In the genomic region with DNA sequence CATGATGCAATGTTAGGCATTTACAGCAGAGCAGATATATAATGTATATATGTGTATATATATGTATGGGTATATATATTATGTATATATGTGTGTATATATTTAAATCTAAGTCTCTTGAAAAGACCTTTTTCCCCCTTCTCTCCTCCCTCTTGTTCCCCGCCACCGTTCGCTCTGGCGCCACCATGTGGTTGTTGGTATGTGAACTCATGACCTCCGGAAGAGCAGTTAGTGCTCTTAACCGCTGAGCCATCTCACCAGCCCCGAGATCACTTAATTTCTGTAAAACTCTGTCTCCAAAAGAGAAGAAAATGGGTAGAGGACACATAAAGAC, we compare ENCODE assay signal across 8 mouse cellular contexts.
DNase-seq lines count a peak whose midpoint lies in the region; ATAC-seq and TF ChIP-seq lines count a peak whose summit lies in the region.

No protein-coding gene starts in this region.

- no peak overlapping the region for H3K4me3 ChIP-seq in MEL (ENCODE audit: control insufficient read depth in 1 of 2, insufficient read depth in 1 of 2, low read depth in 2 of 2, low read length in 2 of 2)
- H3K4me3 ChIP-seq in heart, embryonic 11.5 days (ENCODE audit: low read depth, low read length) = peak overlapping the region; percentile 34
- peak overlapping the region; percentile 32 for H3K4me3 ChIP-seq in kidney, embryonic 15.5 days (replicated peaks)

- H3K27ac ChIP-seq in MEL (ENCODE audit: control insufficient read depth, low read depth, low read length) = no peak overlapping the region
- H3K27ac ChIP-seq in heart, embryonic 11.5 days (ENCODE audit: low read depth, low read length) = no peak overlapping the region
- no peak overlapping the region for H3K27ac ChIP-seq in kidney, embryonic 15.5 days

- H3K9ac ChIP-seq in MEL (ENCODE audit: control insufficient read depth, low read depth, low read length, poor library complexity, severe bottlenecking) = no peak overlapping the region
- no peak overlapping the region for H3K9ac ChIP-seq in heart, embryonic 11.5 days (ENCODE audit: low read depth, low read length)
- H3K9ac ChIP-seq in kidney, embryonic 15.5 days = no peak overlapping the region

- no peaks in the 10 kb centered on the region for H3K79me2 ChIP-seq in MEL (ENCODE audit: control insufficient read depth, insufficient read depth, low read length, poor library complexity)

- no peak for TF ChIP-seq POLR2A in MEL (IDR thresholded peaks at IDR 0.05; ENCODE audit: control insufficient read depth in 1 of 2, insufficient read depth in 1 of 2, low read depth in 1 of 2, low read length in 2 of 2, poor library complexity in 1 of 2)

- TF ChIP-seq CTCF in MEL (IDR thresholded peaks at IDR 0.05 in 2 of 3, conservative IDR thresholded peaks at IDR 0.05 in 1 of 3; ENCODE audit: control insufficient read depth in 1 of 3, insufficient read depth in 1 of 3, low read depth in 2 of 3, low read length in 3 of 3, poor library complexity in 1 of 3, severe bottlenecking in 1 of 3) = peak; percentile 51 to 86 (median 83)

- peak; percentile 55; the same call in 1 of the 2 replicates for ATAC-seq in heart, embryonic 11.5 days (replicated peaks; ENCODE audit: insufficient number of reproducible peaks, low FRiP score, low TSS enrichment)
- 0 out of 2 replicates have a peak, but pooled peaks have one; percentile 46 for ATAC-seq in kidney, embryonic 15.5 days (replicated peaks; ENCODE audit: low FRiP score)
- no peak for ATAC-seq in monocyte, adult 5-6 weeks (replicated peaks; ENCODE audit: insufficient number of reproducible peaks, low FRiP score, low TSS enrichment, poor library complexity, severe bottlenecking)

- no peaks in the 10 kb centered on the region for H3K36me3 ChIP-seq in MEL (ENCODE audit: control insufficient read depth in 1 of 2, insufficient read depth in 2 of 2, low read length in 2 of 2)
- H3K36me3 ChIP-seq in heart, embryonic 11.5 days (ENCODE audit: control insufficient read depth, insufficient read depth, low read length) = no peaks in the 10 kb centered on the region
- H3K36me3 ChIP-seq in kidney, embryonic 15.5 days = no peaks in the 10 kb centered on the region

- no peaks in the 10 kb centered on the region for H3K4me1 ChIP-seq in MEL (ENCODE audit: control insufficient read depth in 1 of 2, insufficient read depth in 2 of 2, low read length in 2 of 2)
- no peaks in the 10 kb centered on the region for H3K4me1 ChIP-seq in heart, embryonic 11.5 days (ENCODE audit: control insufficient read depth, insufficient read depth, low read length)
- H3K4me1 ChIP-seq in kidney, embryonic 15.5 days = no peaks in the 10 kb centered on the region

- H3K4me2 ChIP-seq in heart, embryonic 11.5 days = peak overlapping the region; percentile 59
- peak overlapping the region; percentile 53 for H3K4me2 ChIP-seq in kidney, embryonic 15.5 days

- DNase-seq in 416B (ENCODE audit: low read depth) = peak; percentile 63
- peak; percentile 69 for DNase-seq in MEL (ENCODE audit: low read depth, low spot score)
- peak; percentile 35 to 41 for DNase-seq in cerebellum, postnatal 36 days
- peak; percentile 50 for DNase-seq in lung, postnatal 25 days (ENCODE audit: low spot score)
- peak; percentile 20 to 65 for DNase-seq in spleen, adult 18-20 months

- TF ChIP-seq RAD21 in MEL (IDR thresholded peaks at IDR 0.05; ENCODE audit: low read depth, low read length) = peak; percentile 73

- H3K27me3 ChIP-seq in MEL (ENCODE audit: control insufficient read depth in 1 of 2, insufficient read depth in 2 of 2, low read length in 2 of 2) = peaks cover 0 to 2% of the 10 kb centered on the region in 2 experiments; a peak in 3 of 4 replicates
- H3K27me3 ChIP-seq in heart, embryonic 11.5 days (ENCODE audit: control insufficient read depth, insufficient read depth, low read length) = no peaks in the 10 kb centered on the region
- no peaks in the 10 kb centered on the region for H3K27me3 ChIP-seq in kidney, embryonic 15.5 days

- TF ChIP-seq EP300 in MEL (IDR thresholded peaks at IDR 0.05; ENCODE audit: low read depth in 1 of 2, low read length in 2 of 2) = no peak

- WGBS in heart, embryonic 11.5 days (ENCODE audit: insufficient replicate concordance) = 14% methylated on average over 7 of the region's 7 CpGs
- 33% methylated on average over 7 of the region's 7 CpGs for WGBS in kidney, embryonic 15.5 days

- H3K9me3 ChIP-seq in MEL (replicated peaks; ENCODE audit: insufficient read depth, low read length) = no peaks in the 10 kb centered on the region
- no peaks in the 10 kb centered on the region for H3K9me3 ChIP-seq in heart, embryonic 11.5 days (replicated peaks; ENCODE audit: control insufficient read depth, low read length)
- H3K9me3 ChIP-seq in kidney, embryonic 15.5 days (replicated peaks) = no peaks in the 10 kb centered on the region

TF ChIP-seq in MEL, 35 proteins besides CTCF, POLR2A, EP300 and RAD21:
- TF ChIP-seq SMC3 (IDR thresholded peaks at IDR 0.05; ENCODE audit: low read depth, low read length) (peak; percentile 91), MAX (IDR thresholded peaks at IDR 0.05; ENCODE audit: low read length) (no peak), ZNF384 (IDR thresholded peaks at IDR 0.05; ENCODE audit: low read depth, low read length) (no peak), BHLHE40 (IDR thresholded peaks at IDR 0.05; ENCODE audit: borderline replicate concordance, low read depth, low read length) (no peak), TBP (IDR thresholded peaks at IDR 0.05; ENCODE audit: low read depth, low read length) (no peak), POLR2AphosphoS2 (IDR thresholded peaks at IDR 0.05; ENCODE audit: low read length) (no peak), ZKSCAN1 (IDR thresholded peaks at IDR 0.05; ENCODE audit: low read depth, low read length) (no peak), ZMIZ1 (IDR thresholded peaks at IDR 0.05; ENCODE audit: low read depth, low read length) (no peak), SIN3A (IDR thresholded peaks at IDR 0.05; ENCODE audit: low read length) (0 out of 2 replicates have a peak, but pooled peaks have one; percentile 21), ZC3H11A (IDR thresholded peaks at IDR 0.05; ENCODE audit: low read depth, low read length) (peak; percentile 69)
TF ChIP-seq in MEL: peak in this region for 3.

Comparison
In these comparisons a context has a peak if more than half of its experiments do, and no peak if none do; other contexts are left out.
1. H3K4me3 ChIP-seq: peak in heart, embryonic 11.5 days (single experiment) and kidney, embryonic 15.5 days (single experiment); none in MEL (0 of 2).
2. Peak in every context shown above with its lines, with median percentiles within 50 percentile points of each other: DNase-seq.